Mouse (Mus musculus): ENCODE measurements at regions not wholly inside any gene's neighbourhood (a gene's known extent, or its start where the extent isn't known, plus 50 kb on each side); places are given as distances from the start of the nearest gene placed in this dataset.

GRCm38 (mm10) chr10:25032625-25033024 is 105.3 kb upstream of the Arg1 start:
- ATAC-seq (ENCODE audit: low TSS enrichment) = no peak

GRCm38 (mm10) chr10:25029387-25029915 is 102.2 kb upstream of the Arg1 start:
- no peak for ATAC-seq (ENCODE audit: low TSS enrichment)

DNA sequence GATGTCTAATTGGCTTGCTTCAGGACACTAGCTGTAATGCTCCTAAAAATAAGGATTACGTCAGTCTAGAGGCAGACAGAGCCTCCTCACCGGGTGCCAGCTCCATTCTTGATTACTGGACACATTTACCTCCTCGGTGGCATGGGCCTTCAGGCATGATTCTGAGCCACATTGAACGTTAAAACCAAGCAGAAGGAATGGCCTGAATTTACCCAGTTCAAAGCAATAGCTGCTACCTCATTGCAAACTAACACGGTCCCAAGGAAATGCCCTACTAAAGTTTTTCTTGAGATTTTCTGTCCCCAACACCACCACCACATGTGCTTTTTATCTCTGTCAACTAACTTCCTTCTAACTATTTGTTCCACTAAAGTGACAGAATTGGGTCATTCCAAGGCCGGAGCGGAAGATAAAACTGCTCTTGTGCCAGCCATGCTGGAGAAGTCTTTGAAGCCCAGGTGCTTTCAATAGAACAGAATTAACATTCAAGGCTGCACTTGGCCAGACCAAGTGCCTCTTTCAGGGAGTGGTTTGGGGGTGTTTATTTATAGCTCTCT is 96.4 kb upstream of the Arg1 start:
- ATAC-seq (ENCODE audit: low TSS enrichment) = peak; percentile 71

DNA sequence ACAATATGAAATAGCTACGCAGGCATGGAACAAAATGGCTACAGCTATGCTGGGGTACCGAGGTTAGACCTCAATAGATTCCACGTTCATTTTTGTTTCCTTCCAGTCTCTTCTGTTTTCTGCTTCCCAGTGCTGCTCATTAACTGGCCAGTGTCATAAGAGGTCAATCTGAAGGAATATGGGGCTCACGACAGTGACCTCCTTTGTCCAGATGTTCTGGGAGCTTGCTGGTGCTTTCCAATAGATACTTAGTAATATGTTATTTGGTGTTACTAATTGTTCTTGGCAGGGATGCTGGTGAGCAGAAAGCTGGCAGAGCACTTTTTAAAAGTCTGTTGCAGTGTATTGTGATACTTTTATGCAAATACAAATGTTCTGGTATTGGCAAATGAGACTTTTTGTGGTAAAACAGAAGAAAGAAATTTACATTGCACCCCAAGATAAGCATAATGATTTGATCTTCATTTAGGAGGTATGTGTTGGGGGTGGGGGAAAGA is 95.8 kb upstream of the Arg1 start:
- ATAC-seq (ENCODE audit: low TSS enrichment) = 0 out of 2 replicates have a peak, but pooled peaks have one; percentile 16

DNA sequence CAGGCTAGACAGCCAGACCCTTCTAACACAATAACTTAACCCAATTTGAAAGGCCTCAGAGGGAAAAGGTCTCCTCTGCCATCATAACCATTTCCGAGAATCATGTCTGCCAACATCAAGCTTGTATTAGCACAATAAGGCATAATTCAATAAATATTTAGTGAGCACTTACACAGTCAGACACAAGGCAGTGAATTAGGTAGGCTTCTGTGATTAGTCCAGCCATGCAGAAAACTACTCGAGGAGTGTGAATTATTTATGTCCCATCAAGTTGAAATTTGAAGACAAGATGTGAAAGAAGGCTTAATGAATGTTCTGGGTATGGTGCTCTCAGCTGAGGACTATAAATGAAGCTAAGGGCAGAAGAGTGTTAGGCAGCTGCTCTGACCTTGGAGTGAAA is 91.7 kb upstream of the Arg1 start:
- no peak for ATAC-seq (ENCODE audit: low TSS enrichment)

DNA sequence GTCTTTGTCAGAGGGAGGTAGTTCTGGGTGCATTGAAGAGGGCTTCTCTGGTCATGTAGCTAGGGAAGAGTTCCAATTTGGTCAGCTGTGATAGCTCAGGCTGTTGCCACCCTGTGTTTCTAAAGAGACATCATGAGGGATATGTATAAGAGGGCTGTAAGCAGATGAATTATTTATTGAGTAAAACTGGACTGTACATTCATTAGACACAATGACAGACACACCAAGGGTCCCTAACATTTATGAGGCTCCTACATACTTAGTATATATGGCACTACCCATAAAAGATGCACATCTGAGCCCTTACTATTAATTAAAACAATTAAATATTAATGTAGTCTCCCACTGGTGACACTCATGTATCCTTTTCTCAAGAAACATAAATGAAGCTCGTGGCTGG is 90.6 kb upstream of the Arg1 start:
- ATAC-seq (ENCODE audit: low TSS enrichment) = no peak

GRCm38 (mm10) chr10:25016110-25016509 is 88.8 kb upstream of the Arg1 start:
- ATAC-seq (ENCODE audit: low TSS enrichment) = peak; percentile 98

DNA sequence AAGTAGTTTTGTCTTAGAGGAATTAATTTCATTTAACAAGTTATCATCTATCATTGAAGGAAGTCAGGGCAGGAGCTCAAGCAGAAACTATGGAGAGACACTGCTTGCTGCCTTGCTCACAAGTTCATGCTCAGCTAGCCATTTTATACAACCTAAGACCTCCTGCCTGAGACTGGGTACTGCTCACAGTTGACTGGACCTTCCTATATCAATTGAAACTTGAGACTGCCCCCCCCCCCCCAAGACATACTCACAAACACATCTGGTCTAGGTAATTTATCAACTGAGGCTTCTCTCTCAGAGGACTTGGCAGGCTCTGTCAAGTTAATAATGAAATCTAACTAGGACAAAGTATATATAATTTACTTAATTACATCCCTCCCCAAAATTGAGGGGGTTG is 84.8 kb upstream of the Arg1 start:
- ATAC-seq (ENCODE audit: low TSS enrichment) = no peak

- ATAC-seq (ENCODE audit: low TSS enrichment) = peak; percentile 92
These were observed 74.0 kb upstream of the Arg1 start for GRCm38 (mm10) chr10:25001299-25001698.

DNA sequence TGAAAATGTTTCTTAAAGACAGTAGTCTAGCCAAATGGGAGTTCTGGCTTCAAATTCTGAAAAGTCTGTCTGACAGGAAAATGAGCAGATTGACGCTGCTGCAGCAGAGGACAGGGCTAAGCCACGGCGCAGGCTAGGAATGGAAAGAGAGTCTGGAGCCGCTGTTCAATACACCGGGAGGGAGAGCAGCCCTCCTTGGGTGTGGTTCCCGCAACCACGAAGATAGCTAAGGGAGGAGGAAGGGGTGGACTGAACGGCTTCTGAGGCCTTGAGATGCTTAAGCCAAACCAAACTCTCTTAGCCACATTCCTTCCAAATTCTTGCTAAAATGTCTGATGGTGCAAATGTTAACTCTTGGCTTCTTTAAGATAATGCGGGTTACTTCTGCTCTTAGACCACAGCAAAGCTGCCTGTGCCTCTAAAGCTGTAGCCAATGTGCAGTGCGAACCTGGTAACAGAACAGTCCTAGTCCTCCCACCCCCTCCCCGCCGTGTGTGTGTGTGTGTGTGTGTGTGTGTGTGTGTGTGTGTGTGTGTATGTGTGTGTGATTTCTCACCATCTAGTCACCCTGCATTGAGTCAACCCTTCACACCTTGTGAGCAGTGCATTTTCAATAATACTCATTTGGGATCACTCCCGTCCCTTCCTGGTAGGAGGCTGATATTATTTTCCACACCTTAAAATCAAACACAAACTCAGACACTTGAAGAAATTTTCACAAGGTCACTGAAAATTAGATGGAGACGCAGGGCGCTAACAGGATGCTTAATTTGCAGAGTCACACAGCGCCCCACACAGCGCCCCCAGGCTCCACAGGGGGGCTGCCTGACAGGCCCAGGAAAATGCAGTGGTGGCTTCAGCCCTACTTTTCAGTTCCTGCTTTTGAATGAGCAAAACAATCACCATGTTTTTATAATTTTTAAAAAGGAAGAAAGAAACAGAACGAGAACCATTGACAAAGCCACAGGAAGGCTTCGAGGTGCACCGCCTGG is 73.2 kb upstream of the Arg1 start:
- peak; percentile 64 for ATAC-seq (ENCODE audit: low TSS enrichment)

- peak; percentile 59 for ATAC-seq (ENCODE audit: low TSS enrichment)
These were observed 72.5 kb upstream of the Arg1 start for GRCm38 (mm10) chr10:24999807-25000206.

DNA sequence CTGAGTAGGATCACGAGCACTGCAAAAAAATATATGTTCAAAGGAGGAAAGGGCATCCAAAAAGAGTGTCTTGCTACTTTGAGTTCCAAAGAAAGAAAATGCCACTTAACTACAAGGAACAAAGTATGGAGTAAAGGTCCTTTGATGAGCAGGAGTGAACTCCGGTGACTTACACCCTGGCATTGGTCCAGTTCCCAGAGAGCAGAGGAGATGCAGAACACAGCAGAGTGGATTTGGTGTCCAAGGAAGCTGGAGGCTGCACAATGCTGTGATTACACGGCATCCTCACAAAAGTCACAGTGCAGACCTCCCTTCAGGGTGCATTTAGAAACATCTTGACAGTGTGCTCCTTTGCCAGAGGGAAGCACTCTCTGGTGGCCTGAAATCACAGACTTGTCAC is 70.4 kb upstream of the Arg1 start:
- no peak for ATAC-seq (ENCODE audit: low TSS enrichment)

DNA sequence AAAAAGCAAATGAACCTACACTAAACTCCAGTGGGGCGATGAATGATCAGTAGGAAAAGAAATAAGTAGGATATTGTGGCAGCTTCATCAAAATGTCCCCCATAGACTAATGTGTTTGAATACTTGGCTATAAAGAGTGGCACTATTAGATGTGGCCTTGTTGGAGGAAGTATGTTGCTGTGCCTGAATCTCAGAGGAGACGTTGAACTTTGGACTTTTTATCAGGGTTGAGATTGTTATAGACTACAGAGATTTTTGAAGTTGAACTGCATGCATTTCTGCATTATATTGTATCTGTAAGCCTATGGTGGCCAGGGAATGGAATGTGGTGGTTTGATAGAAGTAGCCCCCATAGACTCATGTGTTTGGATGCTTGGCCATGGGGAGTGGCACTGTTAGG is 68.5 kb upstream of the Arg1 start:
- ATAC-seq (ENCODE audit: low TSS enrichment) = no peak

DNA sequence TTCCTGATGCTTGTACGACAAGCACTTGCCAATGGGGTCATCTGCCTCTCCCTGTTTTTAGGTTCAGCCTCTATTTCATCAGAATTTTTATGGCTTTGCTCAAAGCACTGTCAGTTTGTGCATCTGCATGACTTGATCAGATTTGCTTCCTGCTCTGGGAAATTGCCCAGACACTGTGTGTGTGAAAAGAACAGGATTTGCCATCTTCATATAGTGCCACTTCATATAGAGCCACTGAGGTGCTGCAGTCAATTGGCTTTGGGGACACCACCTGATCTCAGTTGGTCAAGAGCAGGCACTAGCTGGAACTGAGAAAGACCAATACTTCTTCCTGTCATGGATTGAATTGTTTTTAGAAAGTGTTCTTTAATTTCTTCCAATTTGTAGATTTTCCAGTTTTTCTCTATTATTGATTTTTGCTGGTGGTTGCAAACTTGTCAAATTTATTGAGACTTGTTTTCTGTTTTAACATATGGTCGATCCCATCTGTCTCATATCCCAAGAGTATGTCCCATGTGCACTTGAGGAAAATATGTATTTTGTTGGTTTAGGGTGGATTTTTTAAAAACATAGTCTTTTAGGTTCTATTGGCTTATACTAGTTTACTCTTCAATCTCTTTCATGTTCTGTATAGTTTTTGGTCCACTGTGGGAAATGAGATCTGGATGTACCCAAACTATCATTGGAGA is 62.8 kb upstream of the Arg1 start:
- peak; percentile 32 for ATAC-seq (ENCODE audit: low TSS enrichment)

DNA sequence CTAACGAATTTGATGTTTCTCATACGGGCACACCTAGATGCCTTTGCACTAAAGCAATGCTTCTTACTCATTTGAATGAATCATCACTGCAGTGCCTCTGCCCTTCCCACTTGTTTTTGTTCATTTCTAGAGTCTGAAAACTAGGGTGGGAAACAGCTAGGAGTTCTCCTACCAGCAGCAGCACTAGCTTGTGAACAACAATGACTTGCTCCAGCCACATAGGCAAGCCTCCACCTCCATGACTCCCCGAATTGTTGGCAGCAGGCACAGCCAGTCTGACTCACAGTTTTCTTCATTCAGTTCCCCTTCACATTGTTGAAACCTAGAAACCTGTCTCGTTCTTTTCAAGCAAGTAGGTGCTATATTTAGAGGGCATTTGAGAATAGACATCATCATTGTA is 57.5 kb upstream of the Arg1 start:
- peak; percentile 92 for ATAC-seq (ENCODE audit: low TSS enrichment)

- no peak for ATAC-seq (ENCODE audit: low TSS enrichment)
These were observed 54.5 kb upstream of the Arg1 start for GRCm38 (mm10) chr10:24981763-24982162.

Measured in frontal cortex, adult (tissue).